Mouse (Mus musculus) liver, embryonic 16.5 days (tissue): Measurements from ENCODE around the gene Olfr1024. TPM values are rescaled to one million over a fixed set of nuclear protein-coding genes. Genes with fewer than 3 reads are reported as not detected.

ENCODE experiments used
- ATAC-seq: fragments of 200-750 bp; cut with Nextera tagmentation; 2 replicates; pipeline ENCODE4 v1.8.0; 2017; ENCODE audit warnings: low read depth, mild to moderate bottlenecking, moderate number of reproducible peaks, moderate library complexity
- H3K27ac ChIP-seq: fragments of 300-500 bp; sonication (generic); 2 replicates; pipeline ENCODE4 v1.5.1; 2014; ENCODE audit warnings: mild to moderate bottlenecking, low read length
- H3K27me3 ChIP-seq: fragments of 300-500 bp; sonication (generic); 2 replicates; pipeline ENCODE4 v1.6.1; 2014; ENCODE audit warnings: low read depth, low read length, mixed read lengths; ENCODE audit not compliant: control insufficient read depth, insufficient read depth
- H3K36me3 ChIP-seq: fragments of 300-500 bp; sonication (generic); 2 replicates; pipeline ENCODE4 v1.6.1; 2014; ENCODE audit warnings: mild to moderate bottlenecking; ENCODE audit not compliant: control insufficient read depth, insufficient read depth
- H3K4me1 ChIP-seq: fragments of 300-500 bp; sonication (generic); 2 replicates; pipeline ENCODE4 v1.6.1; 2014; ENCODE audit warnings: low read depth, low read length, mixed read lengths; ENCODE audit not compliant: control insufficient read depth
- H3K4me2 ChIP-seq: fragments of 300-500 bp; sonication (generic); 2 replicates; pipeline ENCODE4 v1.6.1; 2014; ENCODE audit warnings: low read depth, low read length, mixed read lengths
- H3K4me3 ChIP-seq: fragments of 300-500 bp; sonication (generic); 2 replicates; pipeline ENCODE4 v1.5.1; 2014; ENCODE audit warnings: low read depth, mild to moderate bottlenecking, low read length
- H3K9ac ChIP-seq: fragments of 300-500 bp; sonication (generic); 2 replicates; pipeline ENCODE4 v1.6.1; 2014; ENCODE audit warnings: low read depth, low read length
- H3K9me3 ChIP-seq: fragments of 300-500 bp; sonication (generic); replicated peaks from 2 replicates; pipeline ENCODE4 v1.6.1; 2016; ENCODE audit warnings: low read length; ENCODE audit not compliant: control insufficient read depth
- WGBS: fragments of 180-500 bp; shearing (Covaris S2); extraction: QIAGEN DNeasy Blood & Tissue Kit; methylation state at CpG from one replicate; pipeline ENCODE4 v1.1.7; 2014; ENCODE audit not compliant: insufficient replicate concordance; 5-methylcytosine and 5-hydroxymethylcytosine counted together
- polyA plus RNA-seq: library from polyadenylated mRNA; unstranded; fragments of >200 nt; fragmentation: Nextera tagmentation; extraction: Ambion mirVana; gene quantifications from 2 replicates; pipeline ENCODE4 v1.2.1, GENCODE M21; 2015

Olfr1024 gene
- polyA plus RNA-seq, result not detected in 2 replicates

DNA sequence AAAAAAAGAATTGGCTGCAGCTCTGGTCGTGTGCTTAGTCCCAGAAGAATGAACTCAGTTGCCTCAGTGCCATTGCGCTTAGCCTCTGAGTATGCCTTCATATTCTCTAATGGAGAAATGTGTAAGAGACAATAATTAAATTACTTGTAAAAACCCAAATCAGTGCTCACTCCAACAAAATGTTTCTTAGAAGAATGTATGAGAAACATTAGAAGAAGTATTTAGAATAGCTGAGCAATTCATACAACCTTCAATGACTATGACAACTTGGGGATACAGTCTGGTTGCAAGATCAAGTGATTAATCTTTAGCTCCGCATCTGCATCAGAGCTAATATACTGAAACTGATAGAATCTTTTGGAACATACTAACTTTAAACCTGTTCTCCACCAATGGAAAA is at the start of gene Olfr1024:
TSS of gene Olfr1024 (minus strand) at position 101 of the 400 bp plus-strand sequence.
- ATAC-seq, result no peak
- no peak within 1 kb of the TSS for H3K9ac ChIP-seq
- H3K4me1 ChIP-seq, result no peaks in the 10 kb centered on the region
- no peaks in the 10 kb centered on the region for H3K36me3 ChIP-seq
- no peak within 1 kb of the TSS for H3K4me3 ChIP-seq
- no peaks in the 10 kb centered on the region for H3K9me3 ChIP-seq
- 68% methylated on average over 3 of the region's 3 CpGs for WGBS
- H3K27ac ChIP-seq, result no peak within 1 kb of the TSS
- no peak within 1 kb of the TSS for H3K4me2 ChIP-seq
- H3K27me3 ChIP-seq, result no peaks in the 10 kb centered on the region

DNA sequence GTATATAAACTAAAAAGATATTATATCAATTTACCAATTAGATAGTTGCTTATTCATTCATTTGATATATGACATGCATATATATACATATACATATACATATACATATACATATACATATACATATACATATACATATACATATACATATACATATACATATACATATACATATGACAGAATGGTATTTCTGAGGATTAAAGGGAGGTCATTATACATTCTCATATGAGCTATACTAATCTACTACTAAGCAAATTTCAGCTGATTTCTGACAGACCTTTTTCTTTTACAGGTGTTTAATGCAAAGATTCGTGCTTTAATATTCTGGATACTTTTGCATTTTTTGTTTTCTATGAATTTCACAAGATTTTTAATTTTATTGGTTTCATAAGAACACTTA is 45.3 kb upstream of the Olfr1024 start, which contains the start of gene Olfr1028:
TSS of gene Olfr1028 (plus strand) at position 301 of the 400 bp plus-strand sequence.
- Histone ChIP-seq H3K9me3 (no peaks in the 10 kb centered on the region), H3K36me3 (no peaks in the 10 kb centered on the region), H3K4me1 (no peaks in the 10 kb centered on the region), H3K4me2 (no peak within 1 kb of the TSS), H3K9ac (no peak within 1 kb of the TSS), H3K27ac (no peak within 1 kb of the TSS), H3K4me3 (no peak within 1 kb of the TSS), H3K27me3 (no peaks in the 10 kb centered on the region)
- WGBS, result 36% methylated on average over 1 of the region's 1 CpGs
- no peak for ATAC-seq

DNA sequence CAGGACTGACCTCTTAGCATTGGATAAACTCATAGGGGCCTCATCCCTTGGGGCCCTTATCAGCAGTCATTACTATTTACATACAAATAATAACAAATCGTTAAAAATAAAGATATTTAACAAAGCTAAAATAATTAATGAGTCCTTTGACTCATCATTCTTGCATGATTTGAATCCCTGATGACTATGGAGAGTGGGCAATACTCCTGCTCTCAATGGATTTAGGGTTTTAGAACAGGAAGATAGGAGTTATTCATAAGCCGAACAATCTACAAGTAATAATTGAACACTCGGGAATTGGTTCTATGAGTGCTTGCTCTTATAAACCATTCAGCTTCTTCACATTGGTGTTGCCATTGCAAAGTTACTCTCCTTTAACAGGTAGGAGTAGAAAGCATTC is 16.4 kb upstream of the Olfr1024 start, which contains the start of gene Olfr1026:
TSS of gene Olfr1026 (plus strand) at position 301 of the 400 bp plus-strand sequence.
- ATAC-seq, result no peak
- Histone ChIP-seq H3K9ac (no peak within 1 kb of the TSS), H3K27me3 (no peaks in the 10 kb centered on the region), H3K4me1 (no peaks in the 10 kb centered on the region), H3K36me3 (no peaks in the 10 kb centered on the region), H3K27ac (no peak within 1 kb of the TSS), H3K4me3 (no peak within 1 kb of the TSS), H3K4me2 (no peak within 1 kb of the TSS), H3K9me3 (no peaks in the 10 kb centered on the region)
- WGBS, result 63% methylated on average over 3 of the region's 3 CpGs

DNA sequence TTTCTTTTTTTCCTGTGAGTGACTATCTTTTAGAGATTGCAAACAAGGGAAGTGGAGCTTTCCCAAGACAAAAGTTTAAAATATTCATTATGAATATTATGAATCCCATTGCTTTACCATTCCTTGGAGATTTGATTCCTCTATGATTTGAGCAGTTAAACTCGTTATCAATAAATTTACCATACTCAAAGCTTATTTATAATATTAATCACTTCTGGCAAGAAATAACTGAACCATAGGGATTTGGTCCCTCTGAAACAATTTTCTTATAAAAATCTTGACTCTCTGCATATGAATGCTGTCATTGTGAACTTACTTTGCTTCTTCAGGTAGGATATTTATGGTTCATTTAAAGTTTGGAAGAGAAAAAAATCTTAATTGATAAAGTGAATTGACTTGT is 10.0 kb upstream of the Olfr1024 start, which contains the start of gene Olfr1025-ps1:
TSS of gene Olfr1025-ps1 (plus strand) at position 301 of the 400 bp plus-strand sequence.
- H3K9ac ChIP-seq, result no peak within 1 kb of the TSS
- H3K27me3 ChIP-seq, result no peaks in the 10 kb centered on the region
- no peak within 1 kb of the TSS for H3K27ac ChIP-seq
- no peak for ATAC-seq
- no peak within 1 kb of the TSS for H3K4me3 ChIP-seq
- H3K36me3 ChIP-seq, result no peaks in the 10 kb centered on the region
- WGBS, result 27% methylated on average over 1 of the region's 1 CpGs
- H3K4me2 ChIP-seq, result no peak within 1 kb of the TSS
- H3K9me3 ChIP-seq, result no peaks in the 10 kb centered on the region
- H3K4me1 ChIP-seq, result no peaks in the 10 kb centered on the region

DNA sequence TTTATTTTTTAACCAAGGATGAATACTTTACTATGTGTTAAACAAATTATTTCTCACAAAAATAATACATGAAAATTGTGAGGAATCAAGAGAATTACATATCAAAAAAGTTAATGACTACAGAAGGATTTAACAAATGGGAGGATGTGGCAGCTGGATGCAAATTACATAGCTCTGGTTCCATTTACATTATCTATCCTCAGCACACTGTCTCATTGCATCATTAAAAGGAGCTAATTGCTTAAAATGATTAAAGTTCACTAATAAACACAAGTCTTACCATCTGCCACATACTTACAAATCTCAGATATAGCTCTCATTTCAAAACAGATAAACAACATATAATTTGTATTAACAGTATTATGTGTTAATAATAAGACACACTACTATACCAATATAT is 8.3 kb upstream of the Olfr1024 start:
- Histone ChIP-seq H3K4me3 (no peak overlapping the region), H3K4me2 (no peak overlapping the region), H3K27ac (no peak overlapping the region), H3K9ac (no peak overlapping the region), H3K9me3 (no peaks in the 10 kb centered on the region), H3K27me3 (no peaks in the 10 kb centered on the region), H3K36me3 (no peaks in the 10 kb centered on the region), H3K4me1 (no peaks in the 10 kb centered on the region)
- no peak for ATAC-seq

DNA sequence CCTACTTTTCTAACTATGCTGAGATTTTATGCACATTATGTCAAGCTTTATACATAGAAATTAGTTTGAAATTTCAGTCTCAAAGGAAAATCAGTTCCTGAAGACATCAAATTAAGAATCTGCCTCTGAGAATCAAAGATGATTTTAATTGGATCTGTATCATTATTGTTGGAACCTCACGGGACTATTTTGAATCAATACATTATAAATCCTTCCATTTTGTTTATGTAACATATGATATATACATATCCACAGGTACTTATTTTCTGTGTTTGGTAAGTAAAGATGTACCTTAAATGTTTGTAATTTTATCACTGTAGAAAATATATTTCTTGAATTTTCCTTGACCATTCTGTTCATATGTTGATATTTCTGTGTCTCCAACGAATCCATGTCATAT is 19.5 kb downstream of the Olfr1024 start, which contains the start of gene Olfr1023:
TSS of gene Olfr1023 (plus strand) at position 301 of the 400 bp plus-strand sequence.
- Histone ChIP-seq H3K9me3 (no peaks in the 10 kb centered on the region), H3K4me3 (no peak within 1 kb of the TSS), H3K4me2 (no peak within 1 kb of the TSS), H3K27ac (no peak within 1 kb of the TSS), H3K9ac (no peak within 1 kb of the TSS), H3K4me1 (no peaks in the 10 kb centered on the region), H3K36me3 (no peaks in the 10 kb centered on the region), H3K27me3 (no peaks in the 10 kb centered on the region)
- no peak for ATAC-seq
- 50% methylated on average over 2 of the region's 2 CpGs for WGBS

DNA sequence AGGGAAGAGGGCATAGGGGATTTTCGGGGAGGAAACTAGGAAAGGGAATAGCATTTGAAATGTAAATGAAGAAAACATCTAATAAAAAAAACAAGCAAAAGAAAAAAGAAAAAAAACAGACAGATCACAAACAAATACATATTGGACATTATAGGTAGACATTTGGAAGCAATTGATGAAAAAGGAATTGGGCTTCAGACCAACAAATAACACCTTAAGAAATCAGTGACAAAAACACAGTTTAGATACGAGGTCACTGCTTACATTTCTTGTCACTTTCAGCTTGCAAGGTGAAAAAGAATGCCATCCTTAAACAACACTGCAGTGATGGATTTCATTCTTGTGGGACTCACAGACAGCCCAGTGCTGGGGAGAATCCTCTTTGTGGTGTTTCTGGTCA is 36.6 kb downstream of the Olfr1024 start, which contains the start of gene Olfr1022:
TSS of gene Olfr1022 (plus strand) at position 301 of the 400 bp plus-strand sequence.
- Histone ChIP-seq H3K27ac (no peak within 1 kb of the TSS), H3K9me3 (no peaks in the 10 kb centered on the region), H3K27me3 (no peaks in the 10 kb centered on the region), H3K4me3 (no peak within 1 kb of the TSS), H3K9ac (no peak within 1 kb of the TSS), H3K4me2 (no peak within 1 kb of the TSS), H3K36me3 (no peaks in the 10 kb centered on the region), H3K4me1 (no peaks in the 10 kb centered on the region)
- no peak for ATAC-seq
- 20% methylated on average over 2 of the region's 2 CpGs for WGBS

Other genes starting within 250 kb of the Olfr1024 start
- not detected in 2 replicates for gene Olfr154, start 240.6 kb downstream of the Olfr1024 start, polyA plus RNA-seq
- gene Olfr1006, start 226.3 kb downstream of the Olfr1024 start, polyA plus RNA-seq, result not detected in 2 replicates
- gene Olfr1008, start 215.6 kb downstream of the Olfr1024 start, polyA plus RNA-seq, result not detected in 2 replicates
- not detected in 2 replicates for gene Olfr1009, start 189.6 kb downstream of the Olfr1024 start, polyA plus RNA-seq
- gene Olfr1012, start 142.3 kb downstream of the Olfr1024 start, polyA plus RNA-seq, result not detected in 2 replicates
- gene Olfr1013, start 138.0 kb downstream of the Olfr1024 start, polyA plus RNA-seq, result not detected in 2 replicates
- gene Olfr1014, start 132.3 kb downstream of the Olfr1024 start, polyA plus RNA-seq, result not detected in 2 replicates
- gene Olfr1015, start 123.0 kb downstream of the Olfr1024 start, polyA plus RNA-seq, result not detected in 2 replicates
- gene Olfr1016, start 102.5 kb downstream of the Olfr1024 start, polyA plus RNA-seq, result not detected in 2 replicates
- gene Olfr1018, start 86.6 kb downstream of the Olfr1024 start, polyA plus RNA-seq, result not detected in 2 replicates
- not detected in 2 replicates for gene Olfr1019, start 59.6 kb downstream of the Olfr1024 start, polyA plus RNA-seq
- gene Olfr1020, start 58.0 kb downstream of the Olfr1024 start, polyA plus RNA-seq, result not detected in 2 replicates
- not detected in 2 replicates for gene Olfr1022, start 36.5 kb downstream of the Olfr1024 start, polyA plus RNA-seq
- gene Olfr1023, start 19.4 kb downstream of the Olfr1024 start, polyA plus RNA-seq, result not detected in 2 replicates
- gene Olfr1025-ps1, start 10.1 kb upstream of the Olfr1024 start, polyA plus RNA-seq, result not detected in 2 replicates
- gene Olfr1026, start 16.5 kb upstream of the Olfr1024 start, polyA plus RNA-seq, result not detected in 2 replicates
- gene Olfr1028, start 45.4 kb upstream of the Olfr1024 start, polyA plus RNA-seq, result not detected in 2 replicates
- not detected in 2 replicates for gene Olfr1029, start 68.8 kb upstream of the Olfr1024 start, polyA plus RNA-seq
- not detected in 2 replicates for gene Olfr1030, start 74.2 kb upstream of the Olfr1024 start, polyA plus RNA-seq
- gene Olfr1031, start 85.3 kb upstream of the Olfr1024 start, polyA plus RNA-seq, result not detected in 2 replicates
- not detected in 2 replicates for gene Olfr1032, start 100.5 kb upstream of the Olfr1024 start, polyA plus RNA-seq
- 1.1 and 1.5 TPM in 2 replicates for gene Olfr1033, start 115.6 kb upstream of the Olfr1024 start, polyA plus RNA-seq
- gene Olfr1034, start 140.8 kb upstream of the Olfr1024 start, polyA plus RNA-seq, result 0.05 and 0.06 TPM in 2 replicates
- gene Olfr1036, start 168.9 kb upstream of the Olfr1024 start, polyA plus RNA-seq, result not detected in 2 replicates
- gene Olfr1037, start 182.3 kb upstream of the Olfr1024 start, polyA plus RNA-seq, result not detected in 2 replicates
- gene Olfr1039, start 230.9 kb upstream of the Olfr1024 start, polyA plus RNA-seq, result not detected in 2 replicates
- not detected in 2 replicates for gene Olfr1040, start 241.7 kb upstream of the Olfr1024 start, polyA plus RNA-seq